Mouse (Mus musculus) kidney, adult 9 months (tissue): ENCODE results near the gene Nhsl1.

ENCODE experiments used
- DNase-seq: peaks from one replicate; pipeline ENCODE4 v3.0.0; 2022

Gene Nhsl1

DNA sequence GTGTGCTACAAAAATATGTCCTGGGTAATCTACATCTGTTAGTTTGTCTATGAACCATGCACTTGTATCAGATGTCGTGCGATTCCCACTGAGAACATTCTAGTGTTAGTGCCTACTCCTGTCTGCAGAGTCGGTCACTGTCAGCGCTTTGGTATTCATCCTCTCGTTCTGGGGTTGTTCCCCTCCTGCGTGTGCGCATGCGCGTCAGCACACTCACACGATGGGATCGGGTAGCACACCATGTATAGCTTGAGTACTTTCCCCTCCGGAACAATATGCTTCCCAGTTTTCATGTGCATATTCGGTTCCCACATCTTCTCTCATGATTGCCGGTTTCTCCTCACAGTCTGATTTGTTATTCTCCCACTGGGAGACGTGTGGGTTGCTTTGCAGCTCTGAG, 28.4 kb downstream of the Nhsl1 start:
- no peak for DNase-seq

DNA sequence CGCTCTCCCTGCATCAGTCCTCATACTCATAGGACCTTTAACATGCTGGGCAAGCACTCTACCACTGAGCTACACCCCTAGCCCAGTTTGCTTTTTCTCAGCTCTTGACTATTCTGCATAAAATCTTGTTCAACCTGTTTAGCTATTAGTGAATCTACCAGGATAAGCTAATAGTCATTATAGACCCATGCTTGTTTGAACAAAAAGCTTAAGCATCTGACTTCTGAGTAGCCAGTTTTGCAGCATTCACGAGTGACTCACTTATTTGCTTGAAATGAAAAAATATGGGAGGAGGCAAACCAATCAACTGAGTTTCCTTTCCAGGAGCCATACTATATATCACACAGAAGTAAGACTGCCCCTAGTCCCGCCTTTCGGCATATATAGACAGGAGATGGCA, 32.0 kb downstream of the Nhsl1 start:
- DNase-seq: no peak

DNA sequence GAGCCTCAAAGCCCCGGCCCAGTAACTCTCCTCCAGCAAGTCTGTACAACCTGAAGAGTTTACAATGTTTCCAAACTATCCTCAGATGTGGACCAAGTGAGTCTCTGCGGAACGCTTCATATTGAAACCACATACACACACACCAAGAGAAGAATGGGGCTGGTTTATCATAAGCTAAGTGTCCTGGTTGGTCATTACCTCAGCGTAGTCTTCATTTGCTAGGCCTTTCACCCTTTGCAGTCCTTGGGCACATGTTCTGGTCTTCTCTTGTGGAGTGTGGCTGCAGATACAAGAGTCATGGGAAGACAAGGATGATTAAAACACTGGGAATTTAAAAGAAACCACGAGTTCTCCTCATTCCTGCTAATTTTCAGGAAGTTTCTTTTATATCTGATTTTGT, 34.2 kb downstream of the Nhsl1 start:
- DNase-seq: peak; percentile 58

DNA sequence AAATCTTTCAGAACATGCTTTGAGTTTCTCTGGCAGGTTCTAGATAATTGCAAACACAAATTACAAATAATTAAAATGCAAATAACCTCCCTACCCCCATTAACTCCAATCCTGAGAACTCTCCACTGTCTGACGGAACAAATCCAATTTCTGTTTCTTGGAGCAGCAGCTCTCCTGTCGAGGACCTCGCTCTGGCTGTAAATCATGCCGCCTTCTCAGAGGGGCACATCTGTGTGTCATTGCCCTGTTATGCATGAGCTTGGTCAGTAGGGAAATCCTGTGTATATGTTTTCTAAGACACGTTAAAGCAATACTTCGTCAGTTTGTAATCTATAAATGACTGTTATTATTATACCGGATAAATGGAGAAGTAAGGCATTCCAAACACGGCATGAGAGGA, 35.3 kb downstream of the Nhsl1 start:
- DNase-seq: no peak

DNA sequence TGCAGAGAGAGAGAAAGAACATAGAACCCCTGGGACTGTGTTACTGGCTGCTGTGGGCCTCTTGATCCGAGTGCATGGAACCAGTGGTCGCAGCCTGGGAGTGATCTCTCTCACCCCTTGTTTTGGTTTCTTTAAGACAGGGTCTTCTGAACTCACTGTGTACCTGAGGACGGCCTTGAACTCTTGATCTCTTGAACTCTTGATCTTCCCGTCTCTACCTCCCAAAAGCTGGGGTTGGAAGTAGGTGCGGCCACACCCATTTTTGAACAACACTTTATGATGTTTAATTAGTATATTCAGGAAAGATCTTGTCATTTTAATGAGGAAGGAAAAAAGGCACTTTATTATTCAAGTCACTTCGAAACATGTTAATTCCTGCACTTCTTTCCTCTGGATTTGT, 37.7 kb downstream of the Nhsl1 start:
- DNase-seq: no peak

DNA sequence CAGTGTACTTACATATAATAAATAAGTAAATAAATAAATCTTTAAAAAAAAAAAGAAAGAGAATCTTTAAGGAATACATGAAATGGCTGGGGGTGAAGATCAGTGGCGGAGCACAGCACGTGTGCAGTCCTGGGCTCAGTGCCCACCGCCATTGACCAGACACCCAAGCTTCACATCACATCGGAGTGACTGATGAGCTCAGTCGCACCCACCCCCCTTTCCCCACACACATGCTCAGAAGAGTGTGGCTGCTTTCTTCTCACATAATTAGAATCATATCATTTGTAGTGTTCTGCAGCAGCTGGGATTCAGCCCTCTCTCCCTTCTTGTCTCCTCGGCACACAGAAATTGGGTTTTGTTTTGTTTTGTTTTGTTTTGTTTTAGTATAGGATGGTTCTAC, 38.4 kb downstream of the Nhsl1 start:
- DNase-seq: no peak

DNA sequence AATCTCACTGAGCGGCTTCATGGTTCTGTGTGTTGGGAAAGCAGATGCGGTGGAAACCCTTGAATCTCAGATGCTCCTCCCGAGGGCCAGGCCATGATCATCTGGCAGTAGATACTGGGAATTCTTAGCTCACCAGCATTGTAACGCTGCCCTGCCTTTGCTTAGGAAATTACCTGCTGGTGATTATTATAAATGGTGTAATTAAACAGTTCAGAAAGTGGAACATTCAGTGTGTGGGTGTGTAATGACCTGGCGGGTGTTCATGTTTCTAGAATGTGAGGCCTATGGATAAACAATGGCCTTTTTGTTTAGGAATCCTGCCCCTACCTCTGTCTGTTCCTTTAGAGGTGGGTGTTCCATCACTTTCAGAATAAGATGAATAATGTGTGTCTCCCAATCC, 39.7 kb downstream of the Nhsl1 start:
- no peak for DNase-seq

DNA sequence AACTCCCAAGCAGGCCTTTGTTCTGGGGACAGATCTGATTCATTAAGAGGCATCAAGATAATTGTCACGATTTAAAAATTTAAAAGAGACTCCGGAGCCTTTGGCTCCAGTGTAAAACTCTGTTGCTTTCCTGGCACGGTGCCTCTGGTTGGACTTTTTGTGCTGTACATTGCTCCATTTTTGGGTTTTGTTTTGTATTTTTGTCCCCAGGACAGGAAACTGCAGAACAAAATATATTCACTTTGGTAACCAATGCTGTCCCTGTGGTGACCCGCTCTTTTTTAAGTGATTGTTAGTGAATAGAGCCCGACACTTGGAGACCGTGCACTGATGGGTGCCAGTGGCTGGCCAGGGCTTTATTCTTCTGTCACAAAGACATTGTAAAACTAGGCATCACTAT, 41.4 kb downstream of the Nhsl1 start:
- DNase-seq: no peak

DNA sequence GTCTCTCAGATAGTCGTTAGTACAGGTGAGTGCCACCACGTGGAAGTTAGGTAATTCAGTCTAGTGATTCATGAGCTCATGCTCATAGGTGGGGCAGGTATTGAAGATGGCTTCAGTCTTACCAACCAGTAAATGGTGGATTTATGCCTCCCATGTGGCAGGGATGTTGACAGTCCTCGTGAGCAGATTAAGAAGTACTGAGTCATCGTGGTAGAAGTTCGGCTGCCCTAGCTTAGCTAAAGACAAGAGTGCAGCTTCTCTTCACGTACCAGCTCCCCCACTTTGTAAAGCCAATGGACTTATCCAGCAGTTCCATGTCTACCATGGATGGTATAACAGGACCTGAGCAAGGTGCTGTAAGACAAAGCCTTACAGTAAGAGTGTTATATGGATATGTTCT, 46.6 kb downstream of the Nhsl1 start:
- DNase-seq: no peak

DNA sequence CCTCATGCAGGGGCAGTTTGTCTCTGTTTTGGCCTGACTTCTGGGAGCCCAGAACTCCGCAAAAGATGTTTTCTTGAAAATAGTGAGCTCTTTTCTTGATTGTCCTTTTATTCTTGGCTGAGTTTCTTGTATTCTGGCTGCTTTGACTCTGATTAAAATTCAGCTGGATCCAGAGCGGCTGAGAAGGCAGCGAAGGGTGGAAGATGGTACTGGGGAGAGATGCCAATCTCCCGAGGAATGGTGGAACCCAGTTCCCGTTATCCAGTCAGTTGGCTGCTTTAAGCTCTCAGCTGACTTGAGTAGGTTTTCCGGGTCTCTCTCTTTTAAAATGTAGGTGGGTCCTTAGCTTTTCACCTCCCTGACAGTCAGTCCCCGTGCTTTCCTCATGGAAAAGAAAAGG, 47.9 kb downstream of the Nhsl1 start:
- DNase-seq: peak; percentile 31

DNA sequence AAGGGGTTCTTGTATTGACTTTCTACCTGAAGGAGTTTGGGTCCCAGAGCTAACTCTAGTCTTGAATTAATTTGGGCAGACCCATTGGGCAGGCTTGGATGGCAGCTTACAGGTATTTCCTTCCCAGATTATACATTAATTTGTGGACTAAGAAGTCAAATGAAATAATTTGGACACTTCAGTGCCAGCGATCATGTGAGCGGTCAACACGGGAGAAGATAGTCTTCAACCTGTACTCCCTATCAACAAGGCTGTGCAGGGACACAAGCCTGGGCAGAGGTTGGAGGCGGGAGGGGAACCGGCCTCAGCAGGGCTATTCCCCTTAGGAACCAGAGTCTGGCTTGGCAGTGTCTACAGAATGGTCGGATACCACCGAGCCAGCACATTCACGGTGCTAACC, 49.3 kb downstream of the Nhsl1 start:
- DNase-seq: peak; percentile 48

DNA sequence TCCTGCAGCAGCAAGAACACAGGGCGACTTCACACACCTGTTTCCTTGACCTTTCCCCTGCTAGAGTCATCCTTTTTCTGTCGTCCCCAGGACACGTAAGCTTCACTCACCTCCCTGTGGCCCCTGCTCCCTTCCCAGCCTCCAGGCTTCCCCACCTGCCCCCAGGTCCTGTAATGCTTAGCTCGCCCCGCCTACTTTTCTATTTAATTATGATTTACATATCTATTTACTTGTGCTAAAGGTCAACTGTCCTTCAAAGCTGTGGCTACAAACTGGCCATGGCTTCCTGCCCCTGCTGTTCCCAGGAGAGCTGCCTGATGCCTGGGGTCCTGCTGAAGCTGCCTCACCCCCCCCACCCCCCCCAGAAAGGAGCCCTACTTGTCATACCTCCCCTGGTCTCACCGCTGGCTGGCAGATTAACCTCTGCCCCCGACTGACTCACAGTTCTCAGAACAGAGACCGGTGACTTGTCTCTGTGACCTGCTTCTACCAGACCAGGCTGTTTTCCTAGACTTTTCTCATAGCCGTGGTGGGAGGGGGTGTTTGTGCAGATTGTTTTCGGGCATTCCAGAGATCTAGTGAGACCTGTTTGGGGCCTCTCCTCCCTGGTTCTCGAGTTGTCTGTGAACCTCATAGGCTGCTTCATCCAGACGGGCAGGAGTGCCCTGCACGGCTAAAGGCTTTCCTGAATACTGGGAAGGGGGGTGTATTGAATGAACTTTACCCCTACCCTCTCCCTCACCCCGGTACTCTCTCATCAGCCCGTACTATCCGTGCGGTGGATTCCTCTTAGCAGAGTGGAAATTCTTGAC, 51.9 kb downstream of the Nhsl1 start:
- DNase-seq: peak; percentile 68

DNA sequence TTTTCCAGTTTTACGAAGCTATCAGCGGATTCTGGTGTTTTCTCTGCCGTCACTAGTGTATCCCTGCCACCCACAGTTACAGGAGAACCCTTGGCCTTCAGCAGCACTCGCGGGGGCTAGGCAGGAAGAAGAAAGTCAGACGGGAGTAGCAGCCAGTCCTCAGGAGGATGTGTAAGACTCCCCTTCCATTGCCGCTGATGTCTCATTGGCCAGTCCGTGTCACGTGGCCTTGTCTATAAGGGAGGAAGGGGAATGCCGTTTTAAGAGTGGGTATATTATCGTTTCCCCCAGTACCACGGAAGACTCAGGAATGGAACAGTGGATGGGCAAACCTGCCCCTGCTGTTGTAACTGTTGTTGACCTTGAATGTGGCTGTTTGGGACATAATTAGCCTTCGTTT, 53.1 kb downstream of the Nhsl1 start:
- no peak for DNase-seq

DNA sequence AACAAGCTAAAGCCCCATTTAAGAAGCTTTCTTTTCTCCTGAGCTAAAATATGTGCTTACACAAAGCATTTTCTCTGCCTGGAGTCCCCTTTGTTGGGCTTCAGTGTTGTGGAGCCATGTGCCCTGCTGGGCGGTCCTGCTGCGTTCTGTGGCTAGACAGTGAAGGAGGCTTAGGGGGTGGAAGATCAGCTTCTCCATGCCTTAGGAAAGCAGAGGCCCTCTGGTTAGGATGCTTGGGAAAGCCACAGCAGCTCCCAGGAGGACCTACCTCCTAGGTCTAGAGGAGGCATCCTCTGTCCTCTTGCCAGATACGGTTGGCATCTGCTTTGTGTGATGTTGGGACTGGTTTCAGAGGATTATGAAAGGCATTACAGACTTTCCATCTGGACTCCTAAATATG, 56.5 kb downstream of the Nhsl1 start:
- DNase-seq: no peak

DNA sequence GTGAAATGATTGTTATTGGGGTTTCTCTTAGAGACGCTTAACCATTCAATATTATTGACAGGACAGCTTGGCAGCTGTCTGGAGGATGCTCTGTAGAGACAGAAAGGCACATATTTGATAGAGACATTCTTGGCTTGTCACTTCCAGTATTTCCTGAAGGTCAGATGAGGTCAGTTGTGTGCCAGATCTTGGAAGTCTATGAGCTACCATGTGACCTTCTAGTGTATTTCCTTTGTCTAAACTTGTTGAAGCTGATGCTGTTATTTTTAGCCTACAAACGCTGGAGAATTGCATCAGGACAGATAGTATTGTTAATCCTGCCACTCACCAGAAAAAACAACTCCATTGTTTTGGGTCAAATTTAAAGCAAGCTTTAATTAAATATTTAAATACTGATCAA, 66.0 kb downstream of the Nhsl1 start:
- DNase-seq: peak; percentile 56

DNA sequence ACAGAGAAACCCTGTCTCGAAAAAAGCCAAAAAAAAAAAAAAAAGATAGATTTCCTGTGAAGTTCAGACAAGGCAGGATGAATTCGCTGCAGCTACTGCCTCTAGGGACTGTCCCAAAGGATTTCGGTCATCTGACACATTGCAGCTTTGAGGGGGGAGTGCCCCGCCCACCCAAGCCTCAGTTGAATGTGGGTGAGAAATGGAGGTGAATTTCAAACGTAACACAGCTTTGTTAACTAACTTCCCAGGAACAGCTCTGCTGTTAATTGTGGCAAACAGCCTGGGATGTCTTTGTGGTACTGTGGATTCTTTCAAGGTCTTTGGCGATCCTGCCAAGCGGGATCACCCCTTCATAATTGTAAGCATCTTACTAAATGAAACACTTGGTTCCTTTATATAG, 67.4 kb downstream of the Nhsl1 start:
- no peak for DNase-seq

DNA sequence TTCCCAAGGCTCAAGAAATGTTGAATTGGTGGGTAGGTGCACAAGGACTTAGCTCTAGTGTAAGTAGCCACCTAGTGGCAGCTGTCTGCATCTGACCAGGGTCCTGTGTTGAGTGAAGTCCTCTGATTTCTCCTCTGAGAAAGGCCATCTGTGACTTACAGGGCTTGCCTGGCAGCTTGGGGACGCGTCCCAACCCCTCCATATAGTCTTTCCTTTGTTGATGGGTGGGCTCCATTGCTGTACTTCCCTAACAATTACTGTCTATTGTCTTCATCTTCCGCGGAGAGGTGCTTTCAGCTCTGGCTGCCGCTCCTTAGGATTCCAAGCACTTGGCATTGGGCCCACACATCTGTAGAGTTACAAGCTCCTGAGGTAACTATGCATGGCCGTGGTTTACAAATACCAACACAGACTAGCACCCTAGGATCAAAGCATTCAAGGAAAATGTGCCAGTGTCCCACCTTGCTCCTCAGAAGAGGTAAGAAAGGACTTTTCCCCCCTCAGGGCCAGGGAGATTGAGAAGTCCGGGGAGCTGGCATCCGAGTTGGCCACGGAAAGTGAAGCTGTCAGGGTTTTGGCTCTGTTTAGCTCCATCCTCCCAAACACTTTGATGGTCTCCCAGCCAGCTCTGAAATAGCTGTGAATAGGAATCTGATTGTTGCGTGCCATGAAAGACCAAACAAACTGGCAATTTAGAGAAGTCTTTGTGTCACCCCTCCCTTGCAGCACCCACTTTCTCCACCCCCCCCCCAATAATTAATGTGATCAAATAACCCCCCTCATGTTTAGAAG, 70.2 kb downstream of the Nhsl1 start:
- DNase-seq: peak; percentile 85

DNA sequence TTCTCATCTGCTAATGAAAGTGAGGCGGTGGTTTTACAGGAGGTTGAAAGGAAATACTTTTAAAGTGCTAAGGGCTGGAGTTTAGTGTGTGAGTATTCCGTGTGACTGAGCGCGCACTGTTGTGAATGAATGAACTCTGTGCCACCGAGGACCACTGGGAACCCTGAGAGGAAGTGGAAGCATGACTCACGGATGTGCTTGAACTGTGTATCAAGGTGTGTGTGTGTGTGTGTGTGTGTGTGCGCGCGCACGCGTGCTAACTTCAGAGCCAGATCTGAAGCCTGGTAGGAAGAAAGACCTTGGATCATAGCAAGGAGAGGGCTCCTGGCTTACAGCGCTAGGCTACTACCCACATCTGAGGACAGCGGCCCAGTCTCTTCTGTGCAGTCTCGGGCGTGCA, 71.2 kb downstream of the Nhsl1 start:
- no peak for DNase-seq

DNA sequence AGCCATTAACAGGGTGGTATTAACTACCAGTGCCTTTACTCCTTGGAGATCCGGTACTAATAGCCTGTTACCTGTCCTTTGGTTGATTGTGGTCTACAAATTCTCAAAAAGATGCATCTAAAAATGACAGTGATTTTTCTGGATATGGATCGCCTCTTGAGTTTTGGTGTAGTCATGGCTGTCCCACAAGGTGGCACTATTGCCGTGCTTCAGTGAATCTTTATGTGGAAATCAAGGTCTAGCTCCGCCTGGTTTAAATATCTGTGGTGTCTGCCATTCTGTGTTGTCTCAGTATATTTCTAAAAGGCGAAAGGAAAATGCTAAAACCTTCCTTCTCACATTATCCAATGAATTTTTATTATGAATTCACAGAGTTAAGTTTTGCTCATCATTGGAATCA, 72.8 kb downstream of the Nhsl1 start:
- peak; percentile 61 for DNase-seq

DNA sequence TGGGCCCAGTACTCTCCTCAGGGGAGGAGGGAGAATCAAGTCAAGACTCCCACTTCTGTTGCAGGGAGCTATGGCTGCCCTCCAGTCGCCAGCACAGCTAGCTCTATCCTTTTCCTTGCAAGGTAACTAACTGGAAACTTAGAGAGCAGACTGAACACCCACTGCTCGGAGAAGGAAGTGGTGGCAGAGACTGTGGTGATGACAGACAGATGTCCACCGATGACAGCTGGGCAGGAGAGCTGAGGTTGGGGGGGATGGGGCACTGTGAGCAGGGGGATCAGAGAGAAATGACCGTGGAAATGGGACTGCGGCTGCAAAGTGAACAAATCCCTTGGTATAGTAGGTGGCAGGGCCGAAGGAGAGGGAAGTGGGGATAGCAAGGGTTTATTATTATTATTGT, 73.5 kb downstream of the Nhsl1 start:
- DNase-seq: no peak

DNA sequence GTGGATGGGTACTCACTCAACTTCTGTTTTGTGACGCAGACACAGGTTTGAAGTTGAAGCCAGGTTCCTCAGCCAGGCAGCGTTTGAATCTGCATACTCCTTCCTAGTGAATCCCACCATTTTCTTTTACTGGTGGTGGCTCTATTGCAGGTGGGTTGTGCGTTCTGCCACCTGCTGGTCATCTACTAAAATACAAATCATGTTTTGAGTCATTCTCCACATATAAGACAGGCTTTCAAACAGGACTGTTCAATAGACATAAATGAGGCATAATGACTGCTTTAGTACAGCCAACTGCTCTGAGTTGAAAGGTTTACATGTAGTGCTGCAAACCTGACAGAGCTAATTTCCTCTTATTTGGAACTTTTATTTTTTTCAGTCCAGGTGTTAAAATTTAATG, 75.0 kb downstream of the Nhsl1 start:
- DNase-seq: no peak

DNA sequence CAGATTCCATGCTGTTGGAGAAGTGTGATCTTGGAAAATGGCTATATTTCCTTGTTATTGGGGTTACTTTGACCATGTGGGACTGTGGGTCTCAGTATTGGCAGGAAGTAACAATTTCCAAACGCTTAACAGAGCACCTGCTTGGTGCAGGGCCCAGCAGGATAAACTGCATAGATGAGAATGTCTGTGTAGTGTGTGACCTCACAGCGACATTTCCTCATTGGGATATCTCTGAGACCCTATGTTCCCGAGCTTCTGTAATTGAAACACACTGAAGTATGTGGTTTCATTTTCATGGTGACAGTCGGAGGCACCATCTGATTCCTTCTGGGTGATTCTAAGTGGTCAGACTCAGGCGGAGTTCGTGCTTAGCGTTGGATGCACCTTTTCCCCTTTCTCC, 75.5 kb downstream of the Nhsl1 start:
- DNase-seq: no peak

DNA sequence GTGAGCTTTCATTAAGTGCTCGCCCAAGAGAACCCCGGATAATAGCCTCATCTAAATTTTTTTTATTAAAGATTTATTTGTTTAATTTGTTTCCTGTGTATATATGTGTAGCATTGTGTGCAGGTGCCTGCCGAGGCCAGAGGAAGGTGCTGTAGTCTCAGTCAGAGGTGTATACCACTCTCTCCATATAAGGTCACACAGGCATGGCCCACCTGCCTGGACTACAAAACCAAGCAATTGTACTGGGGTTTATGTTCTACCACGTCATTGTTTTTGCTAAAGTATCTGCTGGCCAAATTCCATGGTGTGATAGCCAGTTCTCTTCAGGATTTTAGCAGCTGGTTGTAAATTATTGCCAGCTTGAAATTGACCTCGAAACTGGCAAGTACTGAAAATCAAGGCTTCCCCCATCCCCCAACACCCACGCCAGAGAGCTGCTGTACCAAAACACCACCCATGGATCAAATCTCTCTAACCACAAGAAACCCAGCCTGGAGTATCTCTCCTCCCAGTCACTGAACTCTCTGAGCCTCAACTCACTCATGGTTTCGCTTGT, 81.4 kb downstream of the Nhsl1 start:
- DNase-seq: peak; percentile 66

DNA sequence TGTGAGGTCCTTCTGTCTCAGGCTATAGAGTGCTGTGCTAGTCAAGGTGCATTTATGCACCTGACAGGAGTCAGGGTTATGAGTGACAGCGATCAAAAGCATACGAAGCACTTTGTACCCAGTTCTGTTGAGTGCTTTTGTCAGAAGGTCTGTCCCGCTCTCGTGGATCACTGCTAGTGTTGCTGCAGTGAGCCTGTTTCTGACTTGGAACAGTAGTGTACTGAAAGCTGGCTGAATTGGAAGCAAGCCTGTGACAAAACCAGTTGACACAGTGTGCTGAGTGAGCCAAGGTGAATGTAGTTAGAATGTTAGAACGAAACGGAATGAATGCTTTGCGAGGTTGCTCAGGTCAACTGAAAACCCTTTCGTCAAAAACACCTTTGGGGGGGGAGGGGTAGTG, 82.2 kb downstream of the Nhsl1 start:
- DNase-seq: peak; percentile 36
